Mouse (Mus musculus): ENCODE data around the gene 5730596B20Rik.

The 5730596B20Rik gene

GRCm38 (mm10) chr6:52225612-52226568 lies 48.6 kb downstream of the 5730596B20Rik start:
- DNase-seq (ENCODE audit: low spot score): no peak

GRCm38 (mm10) chr6:52226569-52227257 lies 49.4 kb downstream of the 5730596B20Rik start:
- no peak for DNase-seq (ENCODE audit: low spot score)

GRCm38 (mm10) chr6:52227470-52228222 lies 50.3 kb downstream of the 5730596B20Rik start:
- DNase-seq (ENCODE audit: low spot score): no peak

GRCm38 (mm10) chr6:52228475-52229465 lies 51.5 kb downstream of the 5730596B20Rik start:
- DNase-seq (ENCODE audit: low spot score): no peak

- DNase-seq (ENCODE audit: low spot score): no peak
These were observed 52.5 kb downstream of the 5730596B20Rik start for GRCm38 (mm10) chr6:52229558-52230416.
